Mouse (Mus musculus): Measurements from ENCODE around the gene Rpl5. TPM values are rescaled to one million over a fixed set of nuclear protein-coding genes. Genes with fewer than 3 reads are reported as not detected.

The Rpl5 gene
- 89.2 and 94.6 TPM in 2 replicates for polyA plus RNA-seq (2012; rRNA removed)

DNA sequence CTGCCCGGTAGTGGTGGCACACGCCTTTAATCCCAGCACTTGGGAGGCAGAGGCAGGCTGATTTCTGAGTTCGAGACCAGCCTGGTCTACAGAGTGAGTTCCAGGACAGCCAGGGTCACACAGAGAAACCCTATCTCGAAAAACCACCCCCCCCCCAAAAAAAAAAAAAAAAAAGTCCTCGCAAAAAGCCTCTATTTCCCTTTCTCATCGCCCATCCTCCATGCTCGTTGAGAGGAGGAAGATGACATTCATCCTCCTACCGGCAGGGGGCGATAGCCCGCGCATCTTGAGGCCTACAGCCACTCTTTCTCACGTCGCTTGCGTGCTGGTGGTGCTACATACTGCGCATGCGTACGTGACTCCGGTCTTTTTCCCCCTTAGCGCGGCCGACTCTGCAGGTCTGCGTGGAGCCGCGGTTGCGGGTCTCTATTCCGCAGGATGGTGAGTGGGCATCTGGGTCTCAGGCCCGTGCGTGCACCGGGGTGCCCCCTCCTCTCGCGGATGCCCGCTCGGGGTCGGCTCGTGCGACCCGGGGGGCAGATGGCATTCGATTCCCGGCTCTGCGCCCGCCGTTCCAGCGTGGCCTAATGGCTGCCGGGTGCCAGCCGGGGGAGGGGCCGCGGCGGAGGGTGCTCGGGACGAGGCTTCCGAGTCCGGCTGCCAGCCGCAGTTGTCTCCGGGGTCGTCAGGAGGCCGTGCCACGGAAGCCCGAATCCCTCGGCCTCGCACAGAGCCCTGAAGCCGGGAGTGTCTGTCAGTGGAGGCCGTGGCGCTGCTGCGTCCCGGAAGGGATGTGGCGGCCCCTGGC, at the start of gene Rpl5:
Gene Rpl5 (plus strand): TSS at position 297 of the 808 bp plus-strand sequence.

DNA sequence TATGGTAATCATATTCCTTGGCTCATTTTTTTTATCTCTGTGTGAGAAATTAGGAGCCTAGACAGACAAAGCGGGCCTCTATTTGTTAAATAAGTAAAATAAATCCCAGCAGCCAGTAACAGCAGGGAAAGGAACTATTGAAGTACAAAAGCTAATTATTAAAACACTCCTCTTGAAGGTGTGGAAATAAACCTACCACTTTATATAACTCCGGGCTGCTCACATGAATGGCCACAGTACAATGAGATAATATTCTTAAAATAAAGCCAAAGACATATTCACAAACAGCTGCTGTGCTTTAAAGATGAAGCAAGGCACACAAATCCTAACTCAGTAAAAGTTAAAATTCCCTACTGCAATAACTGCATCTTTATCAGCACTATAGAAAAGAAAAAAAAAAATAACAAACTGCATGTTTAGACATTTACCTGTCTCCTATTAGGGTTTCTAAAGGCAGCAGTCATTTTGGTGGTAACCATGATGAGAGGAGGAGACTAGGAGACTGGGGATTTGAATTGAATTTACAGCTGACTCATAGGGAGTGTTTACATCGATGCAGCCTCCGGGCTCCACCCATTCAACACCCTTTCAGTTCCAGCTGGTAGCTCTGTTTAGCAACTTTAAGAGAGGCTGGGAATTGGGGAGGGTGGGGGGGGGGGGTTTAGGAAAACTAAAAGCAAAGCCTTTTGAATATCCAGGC, 25.6 kb upstream of the Rpl5 start, which contains the start of gene Evi5:
Gene Evi5 (minus strand): TSS at position 547 of the 700 bp plus-strand sequence.

Other genes starting within 250 kb of the Rpl5 start
- gene Gfi1, start 174.5 kb upstream of the Rpl5 start, polyA plus RNA-seq (2012; rRNA removed), result 2.1 and 3.1 TPM in 2 replicates
- not detected in 2 replicates for gene Ube2d2b, start 70.4 kb upstream of the Rpl5 start, polyA plus RNA-seq (2012; rRNA removed)
- gene Evi5, start 25.4 kb upstream of the Rpl5 start, polyA plus RNA-seq (2012; rRNA removed), result 22.2 and 25.7 TPM in 2 replicates
- gene Fam69a, start 86.6 kb downstream of the Rpl5 start, polyA plus RNA-seq (2012; rRNA removed), result 2.0 and 2.4 TPM in 2 replicates
- 13.5 and 17.4 TPM in 2 replicates for gene Mtf2, start 165.2 kb downstream of the Rpl5 start, polyA plus RNA-seq (2012; rRNA removed)
- gene Tmed5, start 232.1 kb downstream of the Rpl5 start, polyA plus RNA-seq (2012; rRNA removed), result 7.1 and 8.4 TPM in 2 replicates
- gene Ccdc18, start 232.4 kb downstream of the Rpl5 start, polyA plus RNA-seq (2012; rRNA removed), result 1.6 TPM in 2 replicates

Data from liver, embryonic 14 days (tissue).